Mouse (Mus musculus): Measurements from ENCODE around the gene Mdn1. TPM values are rescaled to one million over a fixed set of nuclear protein-coding genes. Genes with fewer than 3 reads are reported as not detected.

Mdn1 gene
- polyA plus RNA-seq, 2 experiments = 16.7 to 34.0 TPM

GRCm38 (mm10) chr4:32748396-32748795 is 91.5 kb downstream of the Mdn1 start:
- no peak overlapping the region for H3K9ac ChIP-seq (ENCODE audit: low read depth, low read length, severe bottlenecking)
- H3K4me1 ChIP-seq (ENCODE audit: control insufficient read depth, insufficient read depth, low read length) = no peaks in the 10 kb centered on the region
- H3K27ac ChIP-seq (replicated peaks; ENCODE audit: low read depth, low read length) = no peak overlapping the region
- DNase-seq (ENCODE audit: low spot score) (no peak), ATAC-seq (ENCODE audit: low FRiP score, low read depth) (no peak)
- peaks cover 90% of the 10 kb centered on the region for H3K36me3 ChIP-seq (ENCODE audit: control insufficient read depth, insufficient read depth, low read length)
- H3K4me3 ChIP-seq (replicated peaks; ENCODE audit: low read length) = no peak overlapping the region
- no peaks in the 10 kb centered on the region for H3K9me3 ChIP-seq (ENCODE audit: control insufficient read depth, low read length)
- no peaks in the 10 kb centered on the region for H3K27me3 ChIP-seq (ENCODE audit: control insufficient read depth, insufficient read depth, low read length)
- 92% methylated on average over 7 of the region's 7 CpGs for WGBS
- no peak for TF ChIP-seq POLR2A (IDR thresholded peaks at IDR 0.05; ENCODE audit: borderline replicate concordance, extremely low read depth, insufficient read depth, insufficient read length)
- no peak overlapping the region for H3K4me2 ChIP-seq (replicated peaks; ENCODE audit: low read depth, low read length, severe bottlenecking)

GRCm38 (mm10) chr4:32750711-32751110 is 93.8 kb downstream of the Mdn1 start:
- Histone ChIP-seq H3K4me1 (ENCODE audit: control insufficient read depth, insufficient read depth, low read length) (no peaks in the 10 kb centered on the region), H3K4me3 (replicated peaks; ENCODE audit: low read length) (no peak overlapping the region), H3K36me3 (ENCODE audit: control insufficient read depth, insufficient read depth, low read length) (peaks cover 84% of the 10 kb centered on the region), H3K27me3 (ENCODE audit: control insufficient read depth, insufficient read depth, low read length) (no peaks in the 10 kb centered on the region), H3K27ac (replicated peaks; ENCODE audit: low read depth, low read length) (no peak overlapping the region), H3K9ac (ENCODE audit: low read depth, low read length, severe bottlenecking) (no peak overlapping the region), H3K4me2 (replicated peaks; ENCODE audit: low read depth, low read length, severe bottlenecking) (no peak overlapping the region), H3K9me3 (ENCODE audit: control insufficient read depth, low read length) (no peaks in the 10 kb centered on the region)
- TF ChIP-seq POLR2A (IDR thresholded peaks at IDR 0.05; ENCODE audit: borderline replicate concordance, extremely low read depth, insufficient read depth, insufficient read length) = no peak
- 90% methylated on average over 1 of the region's 1 CpGs for WGBS
- no peak for DNase-seq (ENCODE audit: low spot score)
- ATAC-seq (ENCODE audit: low FRiP score, low read depth) = no peak

GRCm38 (mm10) chr4:32757430-32757829 is 100.5 kb downstream of the Mdn1 start:
- no peak overlapping the region for H3K9ac ChIP-seq (ENCODE audit: low read depth, low read length, severe bottlenecking)
- 96% methylated on average over 2 of the region's 2 CpGs for WGBS
- ATAC-seq (ENCODE audit: low FRiP score, low read depth) (no peak), DNase-seq (ENCODE audit: low spot score) (no peak)
- H3K36me3 ChIP-seq (ENCODE audit: control insufficient read depth, insufficient read depth, low read length) = peaks cover 76% of the 10 kb centered on the region
- H3K9me3 ChIP-seq (ENCODE audit: control insufficient read depth, low read length) = no peaks in the 10 kb centered on the region
- no peak for TF ChIP-seq POLR2A (IDR thresholded peaks at IDR 0.05; ENCODE audit: borderline replicate concordance, extremely low read depth, insufficient read depth, insufficient read length)
- no peaks in the 10 kb centered on the region for H3K4me1 ChIP-seq (ENCODE audit: control insufficient read depth, insufficient read depth, low read length)
- H3K4me3 ChIP-seq (replicated peaks; ENCODE audit: low read length) = no peak overlapping the region
- H3K27me3 ChIP-seq (ENCODE audit: control insufficient read depth, insufficient read depth, low read length) = no peaks in the 10 kb centered on the region
- H3K4me2 ChIP-seq (replicated peaks; ENCODE audit: low read depth, low read length, severe bottlenecking) = no peak overlapping the region
- H3K27ac ChIP-seq (replicated peaks; ENCODE audit: low read depth, low read length) = no peak overlapping the region

- TF ChIP-seq POLR2A (IDR thresholded peaks at IDR 0.05; ENCODE audit: borderline replicate concordance, extremely low read depth, insufficient read depth, insufficient read length) = no peak
- 88% methylated on average over 7 of the region's 7 CpGs for WGBS
- no peak for ATAC-seq (ENCODE audit: low FRiP score, low read depth)
- Histone ChIP-seq H3K27me3 (ENCODE audit: control insufficient read depth, insufficient read depth, low read length) (no peaks in the 10 kb centered on the region), H3K4me3 (replicated peaks; ENCODE audit: low read length) (no peak overlapping the region), H3K9me3 (ENCODE audit: control insufficient read depth, low read length) (no peaks in the 10 kb centered on the region), H3K9ac (ENCODE audit: low read depth, low read length, severe bottlenecking) (no peak overlapping the region), H3K36me3 (ENCODE audit: control insufficient read depth, insufficient read depth, low read length) (peaks cover 54% of the 10 kb centered on the region), H3K4me2 (replicated peaks; ENCODE audit: low read depth, low read length, severe bottlenecking) (no peak overlapping the region), H3K27ac (replicated peaks; ENCODE audit: low read depth, low read length) (no peak overlapping the region), H3K4me1 (ENCODE audit: control insufficient read depth, insufficient read depth, low read length) (no peaks in the 10 kb centered on the region)
- no peak for DNase-seq (ENCODE audit: low spot score)
These were observed 110.6 kb downstream of the Mdn1 start for GRCm38 (mm10) chr4:32767471-32767870.

GRCm38 (mm10) chr4:32768046-32768445 is 111.1 kb downstream of the Mdn1 start:
- TF ChIP-seq POLR2A (IDR thresholded peaks at IDR 0.05; ENCODE audit: borderline replicate concordance, extremely low read depth, insufficient read depth, insufficient read length) = no peak
- ATAC-seq (ENCODE audit: low FRiP score, low read depth) (no peak), DNase-seq (ENCODE audit: low spot score) (no peak)
- H3K4me1 ChIP-seq (ENCODE audit: control insufficient read depth, insufficient read depth, low read length) = no peaks in the 10 kb centered on the region
- H3K27ac ChIP-seq (replicated peaks; ENCODE audit: low read depth, low read length) = no peak overlapping the region
- no peak overlapping the region for H3K4me2 ChIP-seq (replicated peaks; ENCODE audit: low read depth, low read length, severe bottlenecking)
- H3K27me3 ChIP-seq (ENCODE audit: control insufficient read depth, insufficient read depth, low read length) = no peaks in the 10 kb centered on the region
- no peak overlapping the region for H3K4me3 ChIP-seq (replicated peaks; ENCODE audit: low read length)
- WGBS = 93% methylated on average over 10 of the region's 10 CpGs
- no peaks in the 10 kb centered on the region for H3K9me3 ChIP-seq (ENCODE audit: control insufficient read depth, low read length)
- peaks cover 54% of the 10 kb centered on the region for H3K36me3 ChIP-seq (ENCODE audit: control insufficient read depth, insufficient read depth, low read length)
- H3K9ac ChIP-seq (ENCODE audit: low read depth, low read length, severe bottlenecking) = no peak overlapping the region

GRCm38 (mm10) chr4:32770284-32770810 is 113.4 kb downstream of the Mdn1 start:
- H3K36me3 ChIP-seq (ENCODE audit: control insufficient read depth, insufficient read depth, low read length) = peaks cover 61% of the 10 kb centered on the region
- no peak overlapping the region for H3K9ac ChIP-seq (ENCODE audit: low read depth, low read length, severe bottlenecking)
- H3K27me3 ChIP-seq (ENCODE audit: control insufficient read depth, insufficient read depth, low read length) = no peaks in the 10 kb centered on the region
- TF ChIP-seq POLR2A (IDR thresholded peaks at IDR 0.05; ENCODE audit: borderline replicate concordance, extremely low read depth, insufficient read depth, insufficient read length) = no peak
- DNase-seq (ENCODE audit: low spot score) (no peak), ATAC-seq (ENCODE audit: low FRiP score, low read depth) (no peak)
- H3K27ac ChIP-seq (replicated peaks; ENCODE audit: low read depth, low read length) = no peak overlapping the region
- no peaks in the 10 kb centered on the region for H3K9me3 ChIP-seq (ENCODE audit: control insufficient read depth, low read length)
- H3K4me3 ChIP-seq (replicated peaks; ENCODE audit: low read length) = no peak overlapping the region
- H3K4me1 ChIP-seq (ENCODE audit: control insufficient read depth, insufficient read depth, low read length) = no peaks in the 10 kb centered on the region
- no peak overlapping the region for H3K4me2 ChIP-seq (replicated peaks; ENCODE audit: low read depth, low read length, severe bottlenecking)
- 94% methylated on average over 7 of the region's 7 CpGs for WGBS

Measured in limb, embryonic 14.5 days (tissue).